Mouse (Mus musculus) hindlimb bud, embryonic 11.5 days (tissue): ENCODE measurements around the gene Galnt14.

Experiments
- DNase-seq: peaks from one replicate; pipeline ENCODE4 v3.0.0-alpha.2; 2012; ENCODE audit warnings: low read depth, low spot score; ENCODE audit errors: extremely low spot score

Galnt14 gene

DNA sequence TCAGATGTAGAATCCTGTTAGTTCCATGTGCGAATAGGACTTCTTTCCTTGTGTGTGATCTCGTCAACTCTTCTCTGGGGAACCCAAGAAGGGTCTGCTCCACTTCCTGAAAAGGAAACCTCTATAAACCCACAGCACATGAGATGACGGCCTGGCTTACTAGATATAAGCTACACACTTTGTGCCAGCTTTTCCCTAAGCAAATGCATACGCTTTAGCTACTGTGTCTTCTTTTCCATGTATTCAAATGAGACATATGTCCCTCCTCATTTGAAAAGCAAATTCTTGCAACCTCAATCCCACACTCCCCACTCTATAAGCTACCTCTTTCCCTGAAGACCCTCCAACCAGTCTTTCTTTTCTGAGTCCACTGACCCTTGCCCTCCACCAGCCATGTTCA lies 196.0 kb downstream of the Galnt14 start:
- DNase-seq: no peak

DNA sequence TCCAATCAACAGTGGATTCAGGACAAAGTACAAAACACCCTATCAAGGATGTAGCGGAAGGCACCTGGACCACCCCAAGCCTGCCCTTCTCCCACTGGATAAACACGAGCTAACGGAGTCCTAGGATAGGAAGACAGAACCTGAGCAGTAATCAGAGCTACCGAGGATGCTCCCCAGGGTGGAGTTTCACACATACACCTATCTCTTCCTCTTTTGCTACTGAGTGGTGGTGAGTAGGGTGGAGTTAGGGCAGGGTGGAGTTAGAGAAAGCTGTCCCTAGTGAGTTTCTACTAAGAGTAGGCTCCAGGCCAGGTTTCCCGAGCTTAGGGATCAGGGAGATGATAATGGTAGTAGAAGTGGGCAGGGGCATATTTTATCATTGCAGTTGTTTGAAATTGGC lies 197.4 kb downstream of the Galnt14 start:
- no peak for DNase-seq

- no peak for DNase-seq
Measured at GRCm38 (mm10) chr17:73507804-73508535, 202.3 kb downstream of the Galnt14 start.

DNA sequence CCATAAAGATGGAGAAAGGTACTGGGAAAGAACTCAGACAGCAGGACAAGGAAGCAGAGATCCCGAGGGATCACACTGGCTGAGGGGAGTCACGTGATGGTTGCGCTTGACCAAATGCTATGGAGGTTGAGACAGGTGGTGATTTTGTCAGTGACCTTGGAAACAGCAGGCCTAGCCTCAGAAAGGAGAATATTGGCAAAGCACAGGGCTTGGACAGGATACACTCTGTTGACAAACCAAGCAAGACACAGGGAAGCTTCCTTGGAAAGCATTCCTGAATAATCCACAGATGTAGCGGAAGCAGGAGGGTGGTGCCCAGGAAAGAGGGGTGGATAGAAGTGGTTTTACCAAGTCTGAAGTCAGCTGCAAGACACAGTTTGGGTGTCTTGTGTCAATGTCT lies 206.1 kb downstream of the Galnt14 start:
- DNase-seq: no peak

DNA sequence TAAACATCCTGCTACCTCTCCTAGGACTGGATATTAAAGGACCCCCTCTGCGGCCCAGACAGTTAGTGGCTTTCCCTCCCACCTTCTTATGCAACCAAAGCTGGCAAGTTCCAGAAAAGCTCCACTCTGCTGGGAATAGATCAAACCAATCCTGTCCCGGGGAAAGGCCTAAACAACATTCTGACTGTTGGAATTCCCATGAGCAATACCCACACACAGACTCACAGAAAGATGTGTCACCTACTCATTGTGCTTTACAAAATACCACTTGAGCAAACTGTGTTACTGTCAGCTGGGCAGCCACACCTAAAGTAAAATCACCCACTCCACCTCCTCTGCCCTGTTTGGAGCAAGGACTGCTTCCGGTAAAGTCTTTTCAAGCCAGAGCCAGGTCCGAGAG lies 207.6 kb downstream of the Galnt14 start:
- DNase-seq: no peak

- DNase-seq: no peak
Measured at GRCm38 (mm10) chr17:73489519-73489918, 220.7 kb downstream of the Galnt14 start.

GRCm38 (mm10) chr17:73487792-73488191 lies 222.5 kb downstream of the Galnt14 start:
- DNase-seq: peak; percentile 39

- no peak for DNase-seq
Measured at GRCm38 (mm10) chr17:73487380-73487779, 222.9 kb downstream of the Galnt14 start.

DNA sequence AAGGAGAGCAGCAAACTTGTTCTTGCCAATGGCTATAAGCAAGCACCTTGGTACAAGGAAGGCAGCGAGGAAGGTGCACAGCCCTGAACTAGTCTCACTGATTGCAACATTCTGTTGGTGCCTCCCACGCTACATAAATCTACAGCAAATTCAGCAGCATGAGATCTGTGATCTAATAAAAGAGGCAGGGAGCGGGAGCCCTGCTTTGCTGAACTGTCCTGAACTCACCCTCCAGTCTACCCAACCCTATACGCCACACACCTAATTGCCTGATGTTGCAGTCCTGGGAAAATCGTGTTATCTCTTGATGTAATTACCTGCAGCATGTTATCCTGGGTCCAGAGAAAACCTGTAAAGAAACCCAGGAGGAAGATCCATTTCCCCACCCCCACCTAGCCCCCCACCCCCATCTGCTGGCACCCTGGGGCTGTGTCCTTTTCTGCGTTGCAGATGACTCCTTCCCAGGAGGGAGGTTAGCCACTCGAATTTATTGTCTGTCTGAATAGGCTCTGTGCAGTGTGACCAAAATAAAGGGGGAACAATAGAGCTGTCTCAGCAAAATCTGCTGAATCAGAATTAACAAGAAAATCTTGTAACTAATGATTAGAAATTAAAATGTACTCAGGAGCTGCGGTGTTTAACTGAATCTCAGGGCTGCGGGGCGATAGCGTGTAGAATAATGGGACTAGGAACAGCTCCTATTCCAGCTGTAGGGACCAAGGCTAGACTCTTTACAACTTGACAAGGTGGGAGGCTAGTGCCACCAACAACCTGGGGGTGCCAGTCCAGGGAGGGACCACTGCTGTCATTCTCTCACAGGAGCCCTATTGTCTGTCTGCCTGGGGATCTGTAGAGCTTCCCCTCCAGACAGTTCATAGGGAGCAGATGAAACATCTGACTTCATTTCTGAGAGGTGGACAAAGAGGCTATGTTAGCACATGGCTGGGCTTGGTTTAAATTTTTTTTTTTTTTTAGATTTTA lies 232.9 kb downstream of the Galnt14 start:
- DNase-seq: no peak

DNA sequence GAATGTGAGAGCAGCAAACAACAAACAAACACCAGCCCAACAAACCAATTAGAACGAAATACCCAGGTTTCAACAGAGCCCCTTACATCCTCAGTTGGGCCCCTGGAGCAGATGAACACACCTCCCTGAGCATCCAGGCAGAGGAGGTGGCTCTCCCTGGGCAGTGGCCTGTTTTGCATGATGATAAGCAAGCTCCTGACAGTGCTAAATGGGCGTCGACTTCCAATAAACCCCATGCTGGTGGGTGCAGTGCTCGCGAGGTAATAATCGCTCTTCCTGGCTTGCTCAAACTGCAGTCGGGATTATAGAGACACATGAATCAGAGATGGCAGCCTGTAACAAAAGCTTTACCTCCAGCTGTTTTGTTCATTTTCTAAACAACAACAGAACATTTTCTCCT lies 235.9 kb downstream of the Galnt14 start:
- no peak for DNase-seq

DNA sequence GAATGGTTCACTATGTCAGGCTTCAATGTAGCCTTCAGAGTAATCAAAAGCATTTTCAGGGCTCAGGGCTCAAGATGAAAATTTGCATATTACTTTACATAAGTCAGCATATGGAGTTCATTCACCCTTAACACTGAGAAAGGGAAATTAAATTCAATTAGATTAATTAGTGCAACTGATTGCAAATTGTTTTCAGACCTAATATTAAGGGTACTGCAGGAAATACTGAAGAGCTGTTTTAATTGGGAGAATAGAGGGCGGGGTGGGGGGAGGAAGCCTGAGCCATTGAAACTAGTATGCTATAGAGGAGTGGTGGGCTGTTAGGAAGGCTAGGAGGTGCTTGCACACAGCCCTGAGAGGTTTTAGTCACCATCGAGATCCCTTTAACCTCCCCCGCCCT lies 237.2 kb downstream of the Galnt14 start:
- DNase-seq: no peak

- no peak for DNase-seq
Measured at GRCm38 (mm10) chr17:73460874-73461273, 249.4 kb downstream of the Galnt14 start.

- DNase-seq: no peak
Measured at GRCm38 (mm10) chr17:73458741-73459140, 251.5 kb downstream of the Galnt14 start.

- no peak for DNase-seq
Measured at GRCm38 (mm10) chr17:73456551-73456950, 253.7 kb downstream of the Galnt14 start.

DNA sequence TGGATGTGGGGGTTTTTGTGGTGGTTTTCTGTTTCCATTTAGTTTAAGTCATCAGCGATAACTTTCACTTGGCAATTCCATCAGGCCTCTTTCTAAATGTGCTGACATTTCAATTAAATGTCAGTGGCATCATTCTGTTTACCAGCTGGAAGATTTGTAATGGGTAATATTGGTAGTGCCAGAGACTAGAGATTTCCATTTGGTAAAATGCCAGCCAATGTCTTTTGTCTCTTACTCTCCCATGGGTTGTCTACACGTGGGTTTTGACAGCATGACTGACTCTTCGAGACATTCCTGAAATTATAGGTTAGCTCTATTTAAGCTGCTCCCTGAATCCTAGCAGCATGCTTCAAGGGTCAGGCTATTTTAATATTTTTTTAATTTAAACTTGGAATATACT lies 256.6 kb downstream of the Galnt14 start:
- no peak for DNase-seq

GRCm38 (mm10) chr17:73452151-73452760 lies 258.0 kb downstream of the Galnt14 start:
- no peak for DNase-seq

- DNase-seq: no peak
Measured at GRCm38 (mm10) chr17:73449104-73449503, 261.1 kb downstream of the Galnt14 start.
